Mouse (Mus musculus): Measurements from ENCODE around the gene Fbxl22.

- no peak for TF ChIP-seq CTCF (IDR thresholded peaks at IDR 0.05; ENCODE audit: extremely low read depth, insufficient read depth, insufficient read length, insufficient replicate concordance)
- no peak for TF ChIP-seq POLR2A (IDR thresholded peaks at IDR 0.05; ENCODE audit: low read depth, low read length)
These were observed 635 bp downstream of the Fbxl22 start for GRCm38 (mm10) chr9:66513661-66514255.

All from spleen, adult 2 months (tissue).